Mouse (Mus musculus) liver, postnatal 0 days (tissue): Measurements from ENCODE around the gene Olfr814. TPM values are rescaled to one million over a fixed set of nuclear protein-coding genes. Genes with fewer than 3 reads are reported as not detected.

Experiments
- ATAC-seq: fragments of 200-750 bp; cut with Nextera tagmentation; 2 replicates; pipeline ENCODE4 v1.8.0; 2017; ENCODE audit warnings: mild to moderate bottlenecking, moderate library complexity
- DNase-seq: peaks from one replicate; pipeline ENCODE4 v3.0.0-alpha.2; 2016
- H3K27ac ChIP-seq: fragments of 300-500 bp; sonication (generic); 2 replicates; pipeline ENCODE4 v1.5.1; 2014; ENCODE audit warnings: antibody characterized with exemption, moderate library complexity, mild to moderate bottlenecking, low read depth
- H3K27me3 ChIP-seq: fragments of 300-500 bp; sonication (generic); 2 replicates; pipeline ENCODE4 v1.6.1; 2014; ENCODE audit warnings: low read length, control low read depth, mixed read lengths; ENCODE audit not compliant: insufficient read depth
- H3K36me3 ChIP-seq: fragments of 300-500 bp; sonication (generic); replicated peaks from 2 replicates; pipeline ENCODE4 v1.6.1; 2014; ENCODE audit warnings: mild to moderate bottlenecking, control low read depth, low read length, moderate library complexity, mixed read lengths; ENCODE audit not compliant: insufficient read depth
- H3K4me1 ChIP-seq: fragments of 300-500 bp; sonication (generic); 2 replicates; pipeline ENCODE4 v1.6.1; 2014; ENCODE audit warnings: antibody characterized with exemption, mild to moderate bottlenecking, control low read depth; ENCODE audit not compliant: insufficient read depth
- H3K4me2 ChIP-seq: fragments of 300-500 bp; sonication (generic); 2 replicates; pipeline ENCODE4 v1.6.1; 2014; ENCODE audit warnings: low read depth, mild to moderate bottlenecking, low read length, moderate library complexity, mixed read lengths
- H3K4me3 ChIP-seq: fragments of 300-500 bp; sonication (generic); 2 replicates; pipeline ENCODE4 v1.5.1; 2014; ENCODE audit warnings: low read depth, low read length
- H3K9ac ChIP-seq: fragments of 300-500 bp; sonication (generic); replicated peaks from 2 replicates; pipeline ENCODE4 v1.6.1; 2014; ENCODE audit warnings: mild to moderate bottlenecking, moderate library complexity
- H3K9me3 ChIP-seq: fragments of 300-500 bp; sonication (generic); 2 replicates; pipeline ENCODE4 v1.6.1; 2016; ENCODE audit warnings: mild to moderate bottlenecking, control low read depth, low read length, mixed read lengths
- CTCF ChIP-seq: sonication (generic); IDR thresholded peaks from 2 replicates; pipeline ENCODE4 v1.5.1; 2016; ENCODE audit warnings: antibody characterized with exemption, low read depth
- EP300 ChIP-seq: IDR thresholded peaks from 2 replicates; pipeline ENCODE4 v1.6.1; 2016; ENCODE audit warnings: antibody characterized with exemption, low read depth, mild to moderate bottlenecking
- WGBS: fragments of 180-500 bp; shearing (Covaris S2); extraction: QIAGEN DNeasy Blood & Tissue Kit; methylation state at CpG from one replicate; pipeline ENCODE4 v1.1.7; 2014; ENCODE audit not compliant: insufficient replicate concordance; 5-methylcytosine and 5-hydroxymethylcytosine counted together
- polyA plus RNA-seq: library from polyadenylated mRNA; unstranded; fragments of >200 nt; fragmentation: Nextera tagmentation; extraction: Ambion mirVana; gene quantifications from 2 replicates; pipeline ENCODE4 v1.2.1, GENCODE M21; 2015

The Olfr814 gene
- polyA plus RNA-seq, 1 experiment from 2014 or later: not detected

- H3K9me3 ChIP-seq: no peaks in the 10 kb centered on the region
- H3K36me3 ChIP-seq: no peaks in the 10 kb centered on the region
- no peak for DNase-seq
- no peak within 1 kb of the TSS for H3K4me3 ChIP-seq
- no peak for ATAC-seq
- no peak within 1 kb of the TSS for H3K9ac ChIP-seq
- no peaks in the 10 kb centered on the region for H3K27me3 ChIP-seq
- H3K27ac ChIP-seq: no peak within 1 kb of the TSS
- no peak within 1 kb of the TSS for H3K4me2 ChIP-seq
- no peaks in the 10 kb centered on the region for H3K4me1 ChIP-seq
- 48% methylated on average over 1 of the region's 1 CpGs for WGBS
- TF ChIP-seq EP300 (no peak), CTCF (no peak)
Observed at GRCm38 (mm10) chr10:129845994-129846393, 33.7 kb downstream of the Olfr814 start, which contains the start of gene Olfr812. Gene Olfr812, minus strand, starts transcription at chr10:129846094.

Other genes with a start within 250 kb of the Olfr814 start
- gene Olfr799, start 242.4 kb downstream of the Olfr814 start, polyA plus RNA-seq: not detected in 2 replicates
- not detected in 2 replicates for gene Olfr800, start 222.2 kb downstream of the Olfr814 start, polyA plus RNA-seq
- gene Olfr801, start 206.0 kb downstream of the Olfr814 start, polyA plus RNA-seq: not detected in 2 replicates
- not detected in 2 replicates for gene Olfr802, start 191.7 kb downstream of the Olfr814 start, polyA plus RNA-seq
- gene Olfr803, start 185.6 kb downstream of the Olfr814 start, polyA plus RNA-seq: not detected in 2 replicates
- gene Olfr804, start 176.6 kb downstream of the Olfr814 start, polyA plus RNA-seq: not detected in 2 replicates
- gene Olfr805, start 150.5 kb downstream of the Olfr814 start, polyA plus RNA-seq: not detected in 2 replicates
- gene Olfr806, start 137.9 kb downstream of the Olfr814 start, polyA plus RNA-seq: not detected in 2 replicates
- not detected in 2 replicates for gene Olfr807, start 122.1 kb downstream of the Olfr814 start, polyA plus RNA-seq
- gene Olfr808, start 114.4 kb downstream of the Olfr814 start, polyA plus RNA-seq: not detected in 2 replicates
- not detected in 2 replicates for gene Olfr809, start 105.2 kb downstream of the Olfr814 start, polyA plus RNA-seq
- not detected in 2 replicates for gene Olfr810, start 84.9 kb downstream of the Olfr814 start, polyA plus RNA-seq
- not detected in 2 replicates for gene Olfr811, start 75.5 kb downstream of the Olfr814 start, polyA plus RNA-seq
- gene Olfr812, start 33.8 kb downstream of the Olfr814 start, polyA plus RNA-seq: not detected in 2 replicates
- gene Olfr813, start 24.5 kb downstream of the Olfr814 start, polyA plus RNA-seq: not detected in 2 replicates
- gene Olfr815, start 26.0 kb upstream of the Olfr814 start, polyA plus RNA-seq: not detected in 2 replicates
- not detected in 2 replicates for gene Olfr816, start 35.7 kb upstream of the Olfr814 start, polyA plus RNA-seq
- not detected in 2 replicates for gene Olfr818, start 69.2 kb upstream of the Olfr814 start, polyA plus RNA-seq
- gene Olfr819, start 87.4 kb upstream of the Olfr814 start, polyA plus RNA-seq: not detected in 2 replicates
- gene Olfr247, start 96.3 kb upstream of the Olfr814 start, polyA plus RNA-seq: not detected in 2 replicates
- gene Gm10310, start 105.2 kb upstream of the Olfr814 start, polyA plus RNA-seq: not detected in 2 replicates
- not detected in 2 replicates for gene Olfr820, start 132.8 kb upstream of the Olfr814 start, polyA plus RNA-seq
- gene Olfr821, start 150.5 kb upstream of the Olfr814 start, polyA plus RNA-seq: not detected in 2 replicates
- gene Olfr822, start 191.4 kb upstream of the Olfr814 start, polyA plus RNA-seq: not detected in 2 replicates
- gene Olfr823, start 235.5 kb upstream of the Olfr814 start, polyA plus RNA-seq: not detected in 2 replicates